Mouse (Mus musculus): Measurements from ENCODE around the gene Slc38a1. TPM values are rescaled to one million over a fixed set of nuclear protein-coding genes. Genes with fewer than 3 reads are reported as not detected.

Gene Slc38a1
- polyA plus RNA-seq, 1 experiment from 2014 or later = 93.0 TPM

- Histone ChIP-seq H3K9ac (no peak overlapping the region), H3K4me1 (replicated peaks) (peaks cover 7% of the 10 kb centered on the region; the same call in 1 of the 2 replicates), H3K9me3 (replicated peaks) (no peaks in the 10 kb centered on the region), H3K4me3 (no peak overlapping the region), H3K27me3 (replicated peaks) (peaks cover 9% of the 10 kb centered on the region; the same call in 1 of the 2 replicates), H3K27ac (ENCODE audit: poor library complexity, severe bottlenecking) (no peak overlapping the region), H3K4me2 (peak overlapping the region; percentile 36), H3K36me3 (peaks cover 21% of the 10 kb centered on the region)
- ATAC-seq (ENCODE audit: insufficient number of reproducible peaks, low FRiP score) = no peak
- 37% methylated on average over 11 of the region's 11 CpGs for WGBS
These were observed 41.6 kb upstream of the Slc38a1 start for GRCm38 (mm10) chr15:96684132-96684830.

- H3K36me3 ChIP-seq = no peaks in the 10 kb centered on the region
- H3K27me3 ChIP-seq (replicated peaks) = peaks cover 9% of the 10 kb centered on the region; the same call in 1 of the 2 replicates
- no peaks in the 10 kb centered on the region for H3K9me3 ChIP-seq (replicated peaks)
- H3K9ac ChIP-seq = no peak overlapping the region
- H3K4me3 ChIP-seq = no peak overlapping the region
- H3K4me1 ChIP-seq (replicated peaks) = peaks cover 22% of the 10 kb centered on the region
- no peak overlapping the region for H3K27ac ChIP-seq (ENCODE audit: poor library complexity, severe bottlenecking)
- no peak for ATAC-seq (ENCODE audit: insufficient number of reproducible peaks, low FRiP score)
- no peak overlapping the region for H3K4me2 ChIP-seq
- 44% methylated on average over 19 of the region's 19 CpGs for WGBS
These were observed 36.4 kb upstream of the Slc38a1 start for GRCm38 (mm10) chr15:96678871-96679773.

- no peaks in the 10 kb centered on the region for H3K9me3 ChIP-seq (replicated peaks)
- H3K36me3 ChIP-seq = no peaks in the 10 kb centered on the region
- ATAC-seq (ENCODE audit: insufficient number of reproducible peaks, low FRiP score) = no peak; the same call in 1 of the 2 replicates
- 32% methylated on average over 10 of the region's 10 CpGs for WGBS
- H3K27me3 ChIP-seq (replicated peaks) = peaks cover 9% of the 10 kb centered on the region; the same call in 1 of the 2 replicates
- 0 out of 2 replicates have a peak overlapping the region, but pooled peaks have one; percentile 15 for H3K4me2 ChIP-seq
- peak overlapping the region; percentile 9; the same call in 1 of the 2 replicates for H3K27ac ChIP-seq (ENCODE audit: poor library complexity, severe bottlenecking)
- no peak overlapping the region for H3K9ac ChIP-seq
- H3K4me1 ChIP-seq (replicated peaks) = peaks cover 22% of the 10 kb centered on the region
- H3K4me3 ChIP-seq = no peak overlapping the region
These were observed 33.8 kb upstream of the Slc38a1 start for GRCm38 (mm10) chr15:96676518-96676917.

GRCm38 (mm10) chr15:96675744-96676143 is 33.0 kb upstream of the Slc38a1 start:
- Histone ChIP-seq H3K27me3 (replicated peaks) (peaks cover 4% of the 10 kb centered on the region; the same call in 1 of the 2 replicates), H3K4me1 (replicated peaks) (peaks cover 22% of the 10 kb centered on the region), H3K9ac (no peak overlapping the region), H3K4me3 (no peak overlapping the region), H3K27ac (ENCODE audit: poor library complexity, severe bottlenecking) (no peak overlapping the region), H3K36me3 (no peaks in the 10 kb centered on the region), H3K4me2 (no peak overlapping the region), H3K9me3 (replicated peaks) (no peaks in the 10 kb centered on the region)
- WGBS = 64% methylated on average over 15 of the region's 15 CpGs
- ATAC-seq (ENCODE audit: insufficient number of reproducible peaks, low FRiP score) = no peak

GRCm38 (mm10) chr15:96675055-96675454 is 32.3 kb upstream of the Slc38a1 start:
- H3K27me3 ChIP-seq (replicated peaks) = peaks cover 2% of the 10 kb centered on the region; the same call in 1 of the 2 replicates
- no peaks in the 10 kb centered on the region for H3K9me3 ChIP-seq (replicated peaks)
- no peak for ATAC-seq (ENCODE audit: insufficient number of reproducible peaks, low FRiP score)
- WGBS = 83% methylated on average over 11 of the region's 11 CpGs
- no peak overlapping the region for H3K4me2 ChIP-seq
- no peak overlapping the region for H3K4me3 ChIP-seq
- peaks cover 22% of the 10 kb centered on the region for H3K4me1 ChIP-seq (replicated peaks)
- no peaks in the 10 kb centered on the region for H3K36me3 ChIP-seq
- no peak overlapping the region for H3K27ac ChIP-seq (ENCODE audit: poor library complexity, severe bottlenecking)
- H3K9ac ChIP-seq = no peak overlapping the region

GRCm38 (mm10) chr15:96674089-96674488 is 31.4 kb upstream of the Slc38a1 start:
- Histone ChIP-seq H3K36me3 (no peaks in the 10 kb centered on the region), H3K4me1 (replicated peaks) (peaks cover 21% of the 10 kb centered on the region), H3K9ac (no peak overlapping the region), H3K27me3 (replicated peaks) (no peaks in the 10 kb centered on the region), H3K4me3 (no peak overlapping the region), H3K9me3 (replicated peaks) (no peaks in the 10 kb centered on the region), H3K4me2 (no peak overlapping the region), H3K27ac (ENCODE audit: poor library complexity, severe bottlenecking) (no peak overlapping the region)
- 51% methylated on average over 1 of the region's 1 CpGs for WGBS
- ATAC-seq (ENCODE audit: insufficient number of reproducible peaks, low FRiP score) = no peak

- H3K9ac ChIP-seq = no peak overlapping the region
- H3K4me1 ChIP-seq (replicated peaks) = peaks cover 6% of the 10 kb centered on the region; the same call in 1 of the 2 replicates
- H3K4me3 ChIP-seq = no peak overlapping the region
- H3K27me3 ChIP-seq (replicated peaks) = no peaks in the 10 kb centered on the region
- no peaks in the 10 kb centered on the region for H3K36me3 ChIP-seq
- no peak for ATAC-seq (ENCODE audit: insufficient number of reproducible peaks, low FRiP score)
- H3K4me2 ChIP-seq = no peak overlapping the region
- no peaks in the 10 kb centered on the region for H3K9me3 ChIP-seq (replicated peaks)
- no peak overlapping the region for H3K27ac ChIP-seq (ENCODE audit: poor library complexity, severe bottlenecking)
- 70% methylated on average over 6 of the region's 6 CpGs for whole genome bisulfite sequencing
These were observed 27.0 kb upstream of the Slc38a1 start for GRCm38 (mm10) chr15:96669721-96670120.

GRCm38 (mm10) chr15:96666663-96667062 is 23.9 kb upstream of the Slc38a1 start:
- Histone ChIP-seq H3K4me1 (replicated peaks) (peaks cover 6% of the 10 kb centered on the region; the same call in 1 of the 2 replicates), H3K27ac (ENCODE audit: poor library complexity, severe bottlenecking) (no peak overlapping the region), H3K9me3 (replicated peaks) (no peaks in the 10 kb centered on the region), H3K4me3 (peak overlapping the region; percentile 28; the same call in 1 of the 2 replicates), H3K4me2 (peak overlapping the region; percentile 58), H3K9ac (no peak overlapping the region), H3K27me3 (replicated peaks) (no peaks in the 10 kb centered on the region), H3K36me3 (no peaks in the 10 kb centered on the region)
- 7% methylated on average over 7 of the region's 7 CpGs for WGBS
- ATAC-seq (ENCODE audit: insufficient number of reproducible peaks, low FRiP score) = 0 out of 2 replicates have a peak, but pooled peaks have one; percentile 53

GRCm38 (mm10) chr15:96665889-96666288 is 23.2 kb upstream of the Slc38a1 start:
- Histone ChIP-seq H3K4me2 (peak overlapping the region; percentile 58; the same call in 1 of the 2 replicates), H3K36me3 (no peaks in the 10 kb centered on the region), H3K4me1 (replicated peaks) (peaks cover 11% of the 10 kb centered on the region), H3K27me3 (replicated peaks) (no peaks in the 10 kb centered on the region), H3K9ac (no peak overlapping the region), H3K4me3 (no peak overlapping the region), H3K9me3 (replicated peaks) (no peaks in the 10 kb centered on the region), H3K27ac (ENCODE audit: poor library complexity, severe bottlenecking) (no peak overlapping the region)
- 13% methylated on average over 3 of the region's 3 CpGs for WGBS
- ATAC-seq (ENCODE audit: insufficient number of reproducible peaks, low FRiP score) = no peak

- 17% methylated on average over 13 of the region's 13 CpGs for whole genome bisulfite sequencing
- H3K4me3 ChIP-seq = no peak overlapping the region
These were observed 18.0 kb upstream of the Slc38a1 start for GRCm38 (mm10) chr15:96660590-96661141.

GRCm38 (mm10) chr15:96658275-96658602 is 15.5 kb upstream of the Slc38a1 start:
- H3K36me3 ChIP-seq = no peaks in the 10 kb centered on the region
- H3K4me2 ChIP-seq = peak overlapping the region; percentile 13
- WGBS = 61% methylated on average over 14 of the region's 14 CpGs
- no peaks in the 10 kb centered on the region for H3K27me3 ChIP-seq (replicated peaks)
- H3K4me1 ChIP-seq (replicated peaks) = peaks cover 22% of the 10 kb centered on the region
- no peak overlapping the region for H3K9ac ChIP-seq
- H3K4me3 ChIP-seq = no peak overlapping the region
- no peak overlapping the region for H3K27ac ChIP-seq (ENCODE audit: poor library complexity, severe bottlenecking)
- H3K9me3 ChIP-seq (replicated peaks) = no peaks in the 10 kb centered on the region
- no peak for ATAC-seq (ENCODE audit: insufficient number of reproducible peaks, low FRiP score)

More at GRCm38 (mm10) chr15:96660590-96661141, 18.0 kb upstream of the Slc38a1 start:
- H3K36me3 ChIP-seq = no peaks in the 10 kb centered on the region
- H3K27me3 ChIP-seq (replicated peaks) = no peaks in the 10 kb centered on the region
- peaks cover 22% of the 10 kb centered on the region for H3K4me1 ChIP-seq (replicated peaks)
- no peaks in the 10 kb centered on the region for H3K9me3 ChIP-seq (replicated peaks)
- peak; percentile 68 for ATAC-seq (ENCODE audit: insufficient number of reproducible peaks, low FRiP score)
- no peak overlapping the region for H3K9ac ChIP-seq
- H3K4me2 ChIP-seq = peak overlapping the region; percentile 36
- H3K27ac ChIP-seq (ENCODE audit: poor library complexity, severe bottlenecking) = no peak overlapping the region
